Mouse (Mus musculus) spleen, adult 2 months (tissue): ENCODE data around the gene Slc2a5. TPM values are rescaled to one million over a fixed set of nuclear protein-coding genes. Genes with fewer than 3 reads are reported as not detected.
A peak's percentile ranks its signal among the peaks of the same experiment; 100 is the strongest.

ENCODE experiments used
- DNase-seq, 2 experiments: peaks; one replicate each; pipeline versions ENCODE4 v3.0.0 to v3.0.0-alpha.2; 2012 to 2021; ENCODE audit warnings: low spot score in 2 of 2, low read depth in 1 of 2
- H3K27ac ChIP-seq: fragments of 200-500 bp; 2 replicates; pipeline ENCODE4 v1.5.1; 2012; ENCODE audit warnings: low read length, inconsistent platforms; ENCODE audit not compliant: insufficient read depth
- H3K27me3 ChIP-seq: fragments of 200-500 bp; 2 replicates; pipeline ENCODE4 v1.6.1; 2012; ENCODE audit warnings: mild to moderate bottlenecking, moderate library complexity, low read length, inconsistent platforms; ENCODE audit not compliant: control insufficient read depth, insufficient read depth
- H3K36me3 ChIP-seq: fragments of 200-500 bp; 2 replicates; pipeline ENCODE4 v1.6.1; 2012; ENCODE audit warnings: mild to moderate bottlenecking, low read length, inconsistent platforms; ENCODE audit not compliant: control insufficient read depth, insufficient read depth
- H3K4me1 ChIP-seq: fragments of 200-500 bp; 2 replicates; pipeline ENCODE4 v1.6.1; 2011; ENCODE audit warnings: inconsistent platforms; ENCODE audit not compliant: control insufficient read depth, insufficient read depth, insufficient read length
- H3K4me3 ChIP-seq: fragments of 200-500 bp; 2 replicates; pipeline ENCODE4 v1.5.1; 2011; ENCODE audit warnings: mild to moderate bottlenecking, inconsistent platforms; ENCODE audit not compliant: insufficient read depth, insufficient read length; ENCODE audit errors: extremely low read depth
- CTCF ChIP-seq: fragments of 200-500 bp; IDR thresholded peaks from 2 replicates; pipeline ENCODE4 v1.5.1; 2011; ENCODE audit warnings: mild to moderate bottlenecking, inconsistent platforms; ENCODE audit not compliant: insufficient read depth, insufficient read length, insufficient replicate concordance; ENCODE audit errors: extremely low read depth
- POLR2A ChIP-seq: fragments of 200-500 bp; IDR thresholded peaks from 2 replicates; pipeline ENCODE4 v1.6.1; 2011; ENCODE audit warnings: low read depth, low read length, inconsistent platforms
- WGBS: fragments of 180-500 bp; shearing (Covaris S2); methylation state at CpG from one replicate; pipeline ENCODE4 v1.1.7; 2018; 5-methylcytosine and 5-hydroxymethylcytosine counted together
- polyA plus RNA-seq: library from polyadenylated mRNA; depleted of rRNA; stranded (reverse); fragments of >200 nt; gene quantifications from 2 replicates; pipeline ENCODE4 v1.2.3, GENCODE M21; 2012

Slc2a5 gene
- polyA plus RNA-seq, 1 experiment, result 0.05 TPM

DNA sequence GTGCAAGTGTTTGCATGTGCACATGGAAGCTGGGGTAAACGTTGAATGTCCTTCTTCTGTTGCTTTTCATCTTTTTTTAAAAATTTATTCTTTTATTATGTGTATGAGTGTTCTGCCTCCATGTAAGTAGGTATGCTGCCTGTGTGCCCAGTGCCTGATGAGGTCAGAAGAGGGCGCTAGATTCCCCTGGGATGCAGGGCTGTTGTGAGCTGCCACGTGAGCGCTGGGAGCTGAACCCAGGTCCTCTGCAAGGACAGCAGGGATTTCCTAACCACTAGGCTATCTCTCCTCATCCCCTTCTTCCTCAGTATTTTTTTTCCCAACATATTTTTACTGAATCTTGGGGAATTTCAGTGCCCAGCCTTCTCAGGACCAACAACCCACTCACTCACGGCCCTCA, 7.3 kb downstream of the Slc2a5 start:
- Histone ChIP-seq H3K27me3 (no peaks in the 10 kb centered on the region), H3K27ac (no peak overlapping the region), H3K4me1 (no peaks in the 10 kb centered on the region), H3K36me3 (no peaks in the 10 kb centered on the region), H3K4me3 (no peak overlapping the region)
- 85% methylated on average over 5 of the region's 5 CpGs for WGBS
- TF ChIP-seq CTCF (no peak), POLR2A (no peak)
- DNase-seq, result no peak

DNA sequence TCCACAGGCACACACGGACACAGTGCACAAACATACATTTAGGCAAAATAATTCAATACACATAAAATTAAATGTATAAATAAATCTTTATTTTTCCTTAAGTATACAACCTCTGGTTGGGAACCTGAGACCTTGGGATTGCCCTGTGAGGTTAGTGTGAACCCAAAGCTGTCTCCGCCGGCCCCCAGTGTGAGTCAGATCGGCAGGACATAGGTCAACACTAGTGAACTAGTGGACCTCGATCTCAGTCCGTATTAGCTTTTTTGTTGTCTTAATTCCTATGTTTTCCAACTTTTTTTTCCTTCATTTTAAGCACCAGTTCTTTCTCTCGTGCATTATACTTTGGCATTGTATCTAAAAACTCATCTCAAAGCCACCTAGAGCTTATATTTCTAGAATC, 8.8 kb downstream of the Slc2a5 start:
- Histone ChIP-seq H3K27me3 (0 out of 2 replicates have a peak, but pooled peaks cover 1% of the 10 kb centered on the region), H3K36me3 (no peaks in the 10 kb centered on the region), H3K4me1 (peaks cover 4% of the 10 kb centered on the region; the same call in 1 of the 2 replicates), H3K27ac (no peak overlapping the region), H3K4me3 (no peak overlapping the region)
- TF ChIP-seq POLR2A (no peak), CTCF (no peak)
- 89% methylated on average over 7 of the region's 7 CpGs for WGBS
- no peak for DNase-seq

DNA sequence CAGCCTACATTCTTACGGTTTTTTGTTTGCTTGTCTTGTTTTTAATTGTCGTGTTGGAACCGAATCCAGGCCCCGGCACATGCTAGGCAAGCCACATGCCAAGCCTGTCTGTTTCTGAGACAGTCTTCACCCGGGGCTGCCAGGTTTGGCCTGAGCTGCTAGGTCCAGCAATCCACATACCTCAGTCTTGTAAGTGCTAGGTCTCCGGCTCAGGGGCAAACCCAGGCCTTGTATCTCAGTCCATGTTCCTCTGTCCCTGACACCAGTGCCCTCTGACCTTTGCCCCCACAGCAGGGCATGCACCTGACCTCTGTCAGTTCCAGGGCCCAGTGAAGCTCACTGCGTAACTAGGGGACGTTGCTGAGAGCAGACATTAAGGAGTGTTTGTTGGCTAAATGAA, 9.5 kb downstream of the Slc2a5 start:
- Histone ChIP-seq H3K36me3 (no peaks in the 10 kb centered on the region), H3K27me3 (0 out of 2 replicates have a peak, but pooled peaks cover 1% of the 10 kb centered on the region), H3K4me1 (peaks cover 4% of the 10 kb centered on the region; the same call in 1 of the 2 replicates), H3K27ac (no peak overlapping the region), H3K4me3 (no peak overlapping the region)
- WGBS, result 88% methylated on average over 8 of the region's 8 CpGs
- TF ChIP-seq POLR2A, result no peak
- no peak for TF ChIP-seq CTCF
- DNase-seq, result no peak

DNA sequence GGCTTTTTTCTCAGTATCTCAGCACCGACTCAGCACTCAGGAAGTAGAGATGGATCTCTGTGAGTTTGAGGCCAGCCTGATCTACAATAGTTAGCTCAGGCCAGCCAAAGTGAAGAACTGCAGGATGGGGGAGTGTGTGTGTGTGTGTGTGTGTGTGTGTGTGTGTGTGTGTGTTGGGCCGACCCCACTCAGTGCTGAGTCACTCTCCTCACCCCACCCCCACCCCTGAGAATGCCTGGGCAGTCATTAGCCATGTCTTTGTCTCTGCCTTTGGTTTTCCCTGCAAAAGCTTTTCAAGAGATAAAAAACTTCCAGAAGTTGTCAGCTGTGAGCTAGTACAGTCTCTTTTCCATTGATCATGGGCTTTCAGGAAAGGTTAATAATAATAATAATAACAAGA, 11.6 kb downstream of the Slc2a5 start:
- WGBS, result 42% methylated on average over 2 of the region's 2 CpGs
- H3K4me1 ChIP-seq, result peaks cover 4% of the 10 kb centered on the region; the same call in 1 of the 2 replicates
- no peak overlapping the region for H3K27ac ChIP-seq
- no peaks in the 10 kb centered on the region for H3K36me3 ChIP-seq
- H3K27me3 ChIP-seq, result 0 out of 2 replicates have a peak, but pooled peaks cover 1% of the 10 kb centered on the region
- no peak overlapping the region for H3K4me3 ChIP-seq
- no peak for DNase-seq
- TF ChIP-seq POLR2A (no peak), CTCF (no peak)

DNA sequence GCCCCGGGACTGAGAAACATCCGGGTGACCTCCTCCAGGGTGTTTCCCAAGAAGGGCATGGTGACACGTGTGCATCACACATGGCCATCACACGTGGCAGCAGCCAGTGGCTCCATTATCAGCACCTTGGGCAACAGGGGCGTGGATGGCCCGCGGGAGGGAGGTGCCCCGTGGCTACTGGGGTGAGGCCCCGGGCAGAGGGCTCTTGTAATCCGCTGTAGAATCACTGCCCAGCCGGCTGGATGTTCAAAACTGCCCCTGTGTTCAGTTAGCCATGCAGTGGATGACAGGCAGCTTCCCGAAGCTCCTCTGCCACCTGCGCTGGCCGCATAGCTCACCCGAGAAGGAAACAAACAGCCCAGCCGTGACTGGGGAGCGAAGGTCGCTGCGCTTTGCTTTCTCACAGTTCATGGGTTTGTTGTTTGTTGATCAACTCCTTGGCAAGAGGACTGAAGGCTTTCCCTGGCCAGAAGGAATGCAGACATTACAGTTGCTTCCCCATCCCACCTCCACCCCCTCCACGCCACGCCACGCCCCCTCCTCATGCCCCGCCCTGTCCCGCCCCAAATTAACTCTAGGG, 13.7 kb downstream of the Slc2a5 start:
- DNase-seq, result no peak
- Histone ChIP-seq H3K27me3 (0 out of 2 replicates have a peak, but pooled peaks cover 1% of the 10 kb centered on the region), H3K4me1 (peaks cover 4% of the 10 kb centered on the region; the same call in 1 of the 2 replicates), H3K36me3 (no peaks in the 10 kb centered on the region), H3K4me3 (peak overlapping the region; percentile 24; the same call in 1 of the 2 replicates), H3K27ac (no peak overlapping the region)
- WGBS, result 26% methylated on average over 24 of the region's 24 CpGs
- TF ChIP-seq POLR2A (no peak), CTCF (no peak)

DNA sequence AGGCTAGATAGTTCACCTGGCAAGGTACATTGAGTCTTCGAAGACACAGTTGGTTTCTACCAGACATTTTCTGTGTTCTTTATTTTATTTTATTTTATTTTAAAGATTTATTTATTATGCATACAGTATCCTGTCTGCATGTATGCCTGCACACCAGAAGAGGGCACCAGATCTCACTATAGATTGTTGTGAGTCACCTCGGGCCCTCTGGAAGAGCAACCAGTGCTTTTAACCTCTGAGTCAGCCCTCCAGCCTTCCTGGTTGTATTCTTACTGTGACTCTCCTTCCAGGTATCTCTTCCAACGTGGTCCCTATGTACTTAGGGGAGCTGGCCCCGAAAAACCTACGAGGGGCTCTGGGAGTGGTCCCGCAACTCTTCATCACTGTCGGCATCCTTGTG, 16.2 kb downstream of the Slc2a5 start:
- H3K27ac ChIP-seq, result no peak overlapping the region
- TF ChIP-seq POLR2A, result no peak
- no peak for TF ChIP-seq CTCF
- WGBS, result 84% methylated on average over 7 of the region's 7 CpGs
- no peaks in the 10 kb centered on the region for H3K36me3 ChIP-seq
- H3K4me1 ChIP-seq, result peaks cover 4% of the 10 kb centered on the region; the same call in 1 of the 2 replicates
- DNase-seq, result no peak
- H3K4me3 ChIP-seq, result no peak overlapping the region
- 0 out of 2 replicates have a peak, but pooled peaks cover 1% of the 10 kb centered on the region for H3K27me3 ChIP-seq

DNA sequence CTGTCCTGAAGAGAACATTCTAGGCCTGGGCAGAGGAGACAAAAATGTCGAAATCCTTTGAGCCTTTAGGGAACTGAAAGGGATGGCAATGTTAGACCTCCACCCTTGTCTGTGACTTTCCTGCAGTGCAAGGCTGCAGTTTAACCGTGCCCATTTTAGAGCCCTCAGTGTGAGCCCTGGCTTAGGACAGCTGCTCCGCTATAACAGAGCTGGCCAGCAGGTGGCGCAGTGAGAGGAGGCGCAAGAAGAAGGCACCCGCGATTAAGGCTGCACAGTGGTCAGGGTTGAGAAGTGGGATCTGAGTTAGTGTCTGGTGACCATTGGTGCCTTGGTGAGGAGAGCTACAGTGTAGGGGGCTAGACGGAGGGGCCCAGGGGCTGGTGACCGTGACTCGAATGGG, 17.6 kb downstream of the Slc2a5 start:
- Histone ChIP-seq H3K4me1 (peaks cover 4% of the 10 kb centered on the region; the same call in 1 of the 2 replicates), H3K4me3 (no peak overlapping the region), H3K36me3 (no peaks in the 10 kb centered on the region), H3K27ac (no peak overlapping the region), H3K27me3 (no peaks in the 10 kb centered on the region)
- 10% methylated on average over 10 of the region's 10 CpGs for WGBS
- DNase-seq, result peak in 1 of 2 experiments; percentile 67
- no peak for TF ChIP-seq POLR2A
- peak; percentile 94 for TF ChIP-seq CTCF
